Mouse (Mus musculus): ENCODE measurements around the gene Upp1. TPM values are rescaled to one million over a fixed set of nuclear protein-coding genes. Genes with fewer than 3 reads are reported as not detected.

The Upp1 gene
- polyA plus RNA-seq (2017; shearing (Covaris generic)): not detected

GRCm38 (mm10) chr11:9118050-9118420 is at the start of gene Upp1:
Gene Upp1 (plus strand): TSS chr11:9118103.

Other genes with a start within 250 kb of the Upp1 start
- not detected for gene Pkd1l1, start 144.8 kb upstream of the Upp1 start, polyA plus RNA-seq (2017; shearing (Covaris generic))
- gene Hus1, start 106.9 kb upstream of the Upp1 start, polyA plus RNA-seq (2017; shearing (Covaris generic)): 4.9 TPM
- gene Gm11992, start 69.5 kb upstream of the Upp1 start, polyA plus RNA-seq (2017; shearing (Covaris generic)): not detected
- gene Sun3, start 69.1 kb upstream of the Upp1 start, polyA plus RNA-seq (2017; shearing (Covaris generic)): not detected
- gene Abca13, start 73.8 kb downstream of the Upp1 start, polyA plus RNA-seq (2017; shearing (Covaris generic)): 0.04 TPM